Mouse (Mus musculus) left cerebral cortex, postnatal 10 days (tissue): ENCODE measurements at regions not wholly inside any gene's neighbourhood (a gene's known extent, or its start where the extent isn't known, plus 50 kb on each side); places are given as distances from the start of the nearest gene placed in this dataset.
A peak's percentile ranks its signal among the peaks of the same experiment; 100 is the strongest.
"Not testable (repeated sequence)": the region's sequence is repeated elsewhere in the genome, so short reads cannot be mapped to it uniquely, and the experiment has no call there.

ENCODE experiments used
- DNase-seq, 2 experiments: peaks; one replicate each; pipeline ENCODE4 v3.0.0; 2021 to 2022; ENCODE audit warnings: low spot score in 2 of 2, mixed read lengths in 1 of 2; ENCODE audit errors: extremely low spot score in 1 of 2
- intact Hi-C: fragments of 180-260 bp; cut with DNase I; formaldehyde crosslinking; loops from one replicate; pipeline ENCODE4 v1.15.1; 2025

DNA sequence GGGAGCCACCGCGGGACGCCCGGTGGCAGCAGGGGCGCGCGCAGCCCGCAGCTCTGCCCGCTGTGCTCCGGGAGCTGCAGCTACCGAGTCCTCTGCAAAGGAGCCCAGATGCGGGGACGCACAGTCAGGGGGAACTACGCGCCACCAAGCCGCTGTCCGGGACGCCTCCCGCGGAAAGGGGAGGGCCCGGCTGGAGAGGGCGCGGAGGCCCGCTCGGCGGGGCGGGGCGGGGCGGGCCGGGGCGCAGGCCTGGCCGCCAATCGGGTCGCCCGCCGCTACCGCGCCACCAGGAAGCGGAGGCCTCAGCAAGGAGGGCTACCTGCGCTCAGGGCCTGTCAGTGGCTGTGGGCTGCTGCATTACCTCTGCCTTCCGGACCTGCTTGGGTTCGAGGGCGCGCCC is 128.1 kb downstream of the 9030624G23Rik start:
- peak in 1 of 2 experiments; percentile 3 for DNase-seq
- intact Hi-C loops, result not testable (repeated sequence)
